Mouse (Mus musculus): ENCODE data around the gene Selp.
A peak's percentile ranks its signal among the peaks of the same experiment; 100 is the strongest.

The Selp gene

GRCm38 (mm10) chr1:164119892-164120776 lies 5.1 kb downstream of the Selp start:
- DNase-seq (ENCODE audit: low spot score): no peak

- DNase-seq (ENCODE audit: low spot score): no peak
These were observed 5.7 kb downstream of the Selp start for GRCm38 (mm10) chr1:164120777-164121158.

- no peak for DNase-seq (ENCODE audit: low spot score)
These were observed 8.8 kb downstream of the Selp start for GRCm38 (mm10) chr1:164123836-164124235.

- DNase-seq (ENCODE audit: low spot score): no peak
These were observed 14.9 kb downstream of the Selp start for GRCm38 (mm10) chr1:164130013-164130412.

GRCm38 (mm10) chr1:164132609-164133008 lies 17.5 kb downstream of the Selp start:
- no peak for DNase-seq (ENCODE audit: low spot score)

- DNase-seq (ENCODE audit: low spot score): no peak
These were observed 19.0 kb downstream of the Selp start for GRCm38 (mm10) chr1:164134101-164134500.

GRCm38 (mm10) chr1:164135360-164135759 lies 20.3 kb downstream of the Selp start:
- DNase-seq (ENCODE audit: low spot score): peak; percentile 86

GRCm38 (mm10) chr1:164135960-164136359 lies 20.9 kb downstream of the Selp start:
- peak; percentile 92 for DNase-seq (ENCODE audit: low spot score)

GRCm38 (mm10) chr1:164136636-164137035 lies 21.6 kb downstream of the Selp start:
- peak; percentile 22 for DNase-seq (ENCODE audit: low spot score)

- DNase-seq (ENCODE audit: low spot score): peak; percentile 86
These were observed 23.5 kb downstream of the Selp start for GRCm38 (mm10) chr1:164138365-164139130.

- DNase-seq (ENCODE audit: low spot score): no peak
These were observed 24.4 kb downstream of the Selp start for GRCm38 (mm10) chr1:164139464-164139863.

- peak; percentile 60 for DNase-seq (ENCODE audit: low spot score)
These were observed 34.0 kb downstream of the Selp start for GRCm38 (mm10) chr1:164149083-164149482.

GRCm38 (mm10) chr1:164151387-164152088 lies 36.5 kb downstream of the Selp start, which contains the start of gene F5:
Gene F5, plus strand, starts transcription at chr1:164151838.
- DNase-seq (ENCODE audit: low spot score): no peak

- no peak for DNase-seq (ENCODE audit: low spot score)
These were observed 37.8 kb downstream of the Selp start for GRCm38 (mm10) chr1:164152836-164153235.

GRCm38 (mm10) chr1:164154983-164155382 lies 39.9 kb downstream of the Selp start:
- no peak for DNase-seq (ENCODE audit: low spot score)

- DNase-seq (ENCODE audit: low spot score): no peak
These were observed 43.5 kb downstream of the Selp start for GRCm38 (mm10) chr1:164158571-164158970.

- no peak for DNase-seq (ENCODE audit: low spot score)
These were observed 44.7 kb downstream of the Selp start for GRCm38 (mm10) chr1:164159781-164160180.

- DNase-seq (ENCODE audit: low spot score): no peak
These were observed 47.7 kb downstream of the Selp start for GRCm38 (mm10) chr1:164162745-164163144.

GRCm38 (mm10) chr1:164168818-164169217 lies 53.8 kb downstream of the Selp start:
- DNase-seq (ENCODE audit: low spot score): no peak

GRCm38 (mm10) chr1:164170434-164170833 lies 55.4 kb downstream of the Selp start:
- no peak for DNase-seq (ENCODE audit: low spot score)

GRCm38 (mm10) chr1:164173145-164173544 lies 58.1 kb downstream of the Selp start:
- no peak for DNase-seq (ENCODE audit: low spot score)

GRCm38 (mm10) chr1:164176856-164177255 lies 61.8 kb downstream of the Selp start:
- no peak for DNase-seq (ENCODE audit: low spot score)
